Mouse (Mus musculus) liver, embryonic 16.5 days (tissue): ENCODE results near the gene Prdm1. TPM values are rescaled to one million over a fixed set of nuclear protein-coding genes. Genes with fewer than 3 reads are reported as not detected.

Experiments
- ATAC-seq: fragments of 200-750 bp; cut with Nextera tagmentation; 2 replicates; pipeline ENCODE4 v1.8.0; 2017; ENCODE audit warnings: low read depth, mild to moderate bottlenecking, moderate number of reproducible peaks, moderate library complexity
- H3K27ac ChIP-seq: fragments of 300-500 bp; sonication (generic); 2 replicates; pipeline ENCODE4 v1.5.1; 2014; ENCODE audit warnings: mild to moderate bottlenecking, low read length
- H3K27me3 ChIP-seq: fragments of 300-500 bp; sonication (generic); 2 replicates; pipeline ENCODE4 v1.6.1; 2014; ENCODE audit warnings: low read depth, low read length, mixed read lengths; ENCODE audit not compliant: control insufficient read depth, insufficient read depth
- H3K36me3 ChIP-seq: fragments of 300-500 bp; sonication (generic); 2 replicates; pipeline ENCODE4 v1.6.1; 2014; ENCODE audit warnings: mild to moderate bottlenecking; ENCODE audit not compliant: control insufficient read depth, insufficient read depth
- H3K4me1 ChIP-seq: fragments of 300-500 bp; sonication (generic); 2 replicates; pipeline ENCODE4 v1.6.1; 2014; ENCODE audit warnings: low read depth, low read length, mixed read lengths; ENCODE audit not compliant: control insufficient read depth
- H3K4me2 ChIP-seq: fragments of 300-500 bp; sonication (generic); 2 replicates; pipeline ENCODE4 v1.6.1; 2014; ENCODE audit warnings: low read depth, low read length, mixed read lengths
- H3K4me3 ChIP-seq: fragments of 300-500 bp; sonication (generic); 2 replicates; pipeline ENCODE4 v1.5.1; 2014; ENCODE audit warnings: low read depth, mild to moderate bottlenecking, low read length
- H3K9ac ChIP-seq: fragments of 300-500 bp; sonication (generic); 2 replicates; pipeline ENCODE4 v1.6.1; 2014; ENCODE audit warnings: low read depth, low read length
- H3K9me3 ChIP-seq: fragments of 300-500 bp; sonication (generic); replicated peaks from 2 replicates; pipeline ENCODE4 v1.6.1; 2016; ENCODE audit warnings: low read length; ENCODE audit not compliant: control insufficient read depth
- WGBS: fragments of 180-500 bp; shearing (Covaris S2); extraction: QIAGEN DNeasy Blood & Tissue Kit; methylation state at CpG from one replicate; pipeline ENCODE4 v1.1.7; 2014; ENCODE audit not compliant: insufficient replicate concordance; 5-methylcytosine and 5-hydroxymethylcytosine counted together
- polyA plus RNA-seq: library from polyadenylated mRNA; unstranded; fragments of >200 nt; fragmentation: Nextera tagmentation; extraction: Ambion mirVana; gene quantifications from 2 replicates; pipeline ENCODE4 v1.2.1, GENCODE M21; 2015

The Prdm1 gene
- polyA plus RNA-seq, 1 experiment from 2014 or later, result 0.54 TPM

GRCm38 (mm10) chr10:44427426-44427825, 100.9 kb downstream of the Prdm1 start:
- Histone ChIP-seq H3K9me3 (no peaks in the 10 kb centered on the region), H3K9ac (no peak overlapping the region), H3K27ac (no peak overlapping the region), H3K4me1 (no peaks in the 10 kb centered on the region), H3K4me2 (no peak overlapping the region), H3K36me3 (no peaks in the 10 kb centered on the region), H3K27me3 (no peaks in the 10 kb centered on the region), H3K4me3 (no peak overlapping the region)
- 81% methylated on average over 11 of the region's 11 CpGs for WGBS
- ATAC-seq, result no peak

- H3K4me2 ChIP-seq, result no peak overlapping the region
- ATAC-seq, result no peak
- no peaks in the 10 kb centered on the region for H3K27me3 ChIP-seq
- no peaks in the 10 kb centered on the region for H3K9me3 ChIP-seq
- H3K4me1 ChIP-seq, result no peaks in the 10 kb centered on the region
- no peak overlapping the region for H3K4me3 ChIP-seq
- no peak overlapping the region for H3K27ac ChIP-seq
- no peaks in the 10 kb centered on the region for H3K36me3 ChIP-seq
- 53% methylated on average over 6 of the region's 6 CpGs for WGBS
- no peak overlapping the region for H3K9ac ChIP-seq
Observed at GRCm38 (mm10) chr10:44425013-44425412, 103.3 kb downstream of the Prdm1 start.

- no peaks in the 10 kb centered on the region for H3K9me3 ChIP-seq
- no peak overlapping the region for H3K27ac ChIP-seq
- H3K4me2 ChIP-seq, result no peak overlapping the region
- 55% methylated on average over 1 of the region's 1 CpGs for WGBS
- no peaks in the 10 kb centered on the region for H3K4me1 ChIP-seq
- H3K4me3 ChIP-seq, result no peak overlapping the region
- H3K27me3 ChIP-seq, result no peaks in the 10 kb centered on the region
- H3K9ac ChIP-seq, result no peak overlapping the region
- ATAC-seq, result no peak
- H3K36me3 ChIP-seq, result no peaks in the 10 kb centered on the region
Observed at GRCm38 (mm10) chr10:44421896-44422295, 106.4 kb downstream of the Prdm1 start.

DNA sequence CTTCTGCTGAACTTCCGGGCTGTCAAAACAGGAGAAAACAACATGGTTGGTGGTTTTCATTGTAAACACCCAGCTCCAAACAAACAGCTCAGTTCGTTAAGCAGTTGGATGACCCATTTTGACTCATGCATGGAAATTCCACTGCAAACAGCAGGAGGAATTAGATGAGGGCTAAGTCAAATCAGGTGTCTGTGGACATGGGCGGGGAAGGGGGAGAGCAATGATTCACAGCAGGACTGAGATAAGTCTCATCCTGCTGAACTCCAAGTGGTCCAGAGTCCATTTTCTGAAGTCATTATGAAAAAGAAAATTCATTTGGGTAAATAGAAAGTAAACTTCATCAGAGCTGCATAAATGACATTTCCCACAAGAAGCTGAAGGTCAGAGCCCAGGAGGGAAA, 108.1 kb downstream of the Prdm1 start:
- Histone ChIP-seq H3K4me2 (no peak overlapping the region), H3K9ac (no peak overlapping the region), H3K36me3 (no peaks in the 10 kb centered on the region), H3K27me3 (no peaks in the 10 kb centered on the region), H3K27ac (no peak overlapping the region), H3K9me3 (no peaks in the 10 kb centered on the region), H3K4me1 (no peaks in the 10 kb centered on the region), H3K4me3 (no peak overlapping the region)
- no peak for ATAC-seq
- 60% methylated on average over 3 of the region's 3 CpGs for WGBS

- H3K27ac ChIP-seq, result no peak overlapping the region
- no peaks in the 10 kb centered on the region for H3K9me3 ChIP-seq
- H3K4me2 ChIP-seq, result no peak overlapping the region
- no peak for ATAC-seq
- no peaks in the 10 kb centered on the region for H3K4me1 ChIP-seq
- WGBS, result 25% methylated on average over 2 of the region's 2 CpGs
- no peak overlapping the region for H3K9ac ChIP-seq
- no peaks in the 10 kb centered on the region for H3K27me3 ChIP-seq
- H3K36me3 ChIP-seq, result no peaks in the 10 kb centered on the region
- no peak overlapping the region for H3K4me3 ChIP-seq
Observed at GRCm38 (mm10) chr10:44418901-44419300, 109.4 kb downstream of the Prdm1 start.

- Histone ChIP-seq H3K4me1 (no peaks in the 10 kb centered on the region), H3K4me3 (no peak overlapping the region), H3K27ac (no peak overlapping the region), H3K9ac (no peak overlapping the region), H3K9me3 (no peaks in the 10 kb centered on the region), H3K27me3 (no peaks in the 10 kb centered on the region), H3K4me2 (no peak overlapping the region), H3K36me3 (no peaks in the 10 kb centered on the region)
- ATAC-seq, result no peak
- WGBS, result 64% methylated on average over 3 of the region's 3 CpGs
Observed at GRCm38 (mm10) chr10:44415576-44415975, 112.7 kb downstream of the Prdm1 start.

GRCm38 (mm10) chr10:44409958-44410357, 118.3 kb downstream of the Prdm1 start:
- Histone ChIP-seq H3K27me3 (no peaks in the 10 kb centered on the region), H3K36me3 (no peaks in the 10 kb centered on the region), H3K4me2 (no peak overlapping the region), H3K27ac (no peak overlapping the region), H3K4me1 (no peaks in the 10 kb centered on the region), H3K4me3 (no peak overlapping the region), H3K9ac (no peak overlapping the region), H3K9me3 (no peaks in the 10 kb centered on the region)
- WGBS, result 45% methylated on average over 11 of the region's 11 CpGs
- ATAC-seq, result no peak

GRCm38 (mm10) chr10:44409054-44409453, 119.2 kb downstream of the Prdm1 start:
- Histone ChIP-seq H3K27me3 (no peaks in the 10 kb centered on the region), H3K4me1 (no peaks in the 10 kb centered on the region), H3K36me3 (no peaks in the 10 kb centered on the region), H3K27ac (no peak overlapping the region), H3K4me2 (no peak overlapping the region), H3K9me3 (no peaks in the 10 kb centered on the region), H3K4me3 (no peak overlapping the region), H3K9ac (no peak overlapping the region)
- 65% methylated on average over 10 of the region's 10 CpGs for WGBS
- ATAC-seq, result no peak

DNA sequence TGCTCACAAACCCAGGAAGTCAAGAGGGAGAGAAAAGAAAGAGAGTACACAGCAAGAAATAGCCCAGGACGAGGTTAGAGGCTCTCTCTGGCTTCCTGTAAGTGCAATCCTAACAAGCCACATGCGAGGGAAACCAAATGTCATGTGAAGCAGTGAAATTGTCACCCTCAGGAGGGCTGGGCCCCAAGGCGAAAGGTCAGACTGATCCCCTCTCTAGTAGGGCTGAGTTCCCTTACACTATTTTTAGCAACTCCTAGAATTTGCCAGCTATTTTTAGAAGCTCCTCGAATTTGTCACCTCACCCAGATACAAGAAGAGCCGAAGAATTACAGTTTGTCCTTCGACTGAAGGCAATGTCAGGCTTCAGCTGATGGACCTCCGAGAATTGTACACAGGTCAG, 124.9 kb downstream of the Prdm1 start:
- no peak for ATAC-seq
- no peak overlapping the region for H3K4me2 ChIP-seq
- H3K9me3 ChIP-seq, result no peaks in the 10 kb centered on the region
- no peaks in the 10 kb centered on the region for H3K4me1 ChIP-seq
- H3K27ac ChIP-seq, result no peak overlapping the region
- H3K27me3 ChIP-seq, result no peaks in the 10 kb centered on the region
- H3K4me3 ChIP-seq, result no peak overlapping the region
- 31% methylated on average over 7 of the region's 7 CpGs for WGBS
- H3K9ac ChIP-seq, result no peak overlapping the region
- H3K36me3 ChIP-seq, result no peaks in the 10 kb centered on the region

DNA sequence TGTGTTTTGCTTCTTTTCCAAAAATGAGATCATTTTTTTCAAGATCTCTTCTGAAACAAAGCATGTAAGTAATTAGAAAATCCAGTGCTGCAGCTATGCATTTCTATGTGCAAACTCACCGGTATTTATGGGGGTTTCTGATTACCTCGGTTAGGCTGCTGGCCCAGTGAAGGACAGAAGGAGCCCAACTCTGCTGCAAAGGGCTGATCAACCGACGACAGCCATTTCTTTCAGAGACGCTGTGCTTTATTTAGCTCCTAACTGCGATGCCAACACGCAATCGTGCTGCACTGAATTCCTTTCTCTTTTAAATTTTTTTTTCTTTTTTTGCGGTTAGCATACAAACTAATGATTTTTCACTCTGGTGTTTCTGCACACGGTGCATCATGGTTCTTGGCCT, 126.7 kb downstream of the Prdm1 start:
- no peak for ATAC-seq
- Histone ChIP-seq H3K27ac (no peak overlapping the region), H3K27me3 (no peaks in the 10 kb centered on the region), H3K4me2 (no peak overlapping the region), H3K36me3 (no peaks in the 10 kb centered on the region), H3K4me3 (no peak overlapping the region), H3K9me3 (no peaks in the 10 kb centered on the region), H3K9ac (no peak overlapping the region), H3K4me1 (no peaks in the 10 kb centered on the region)
- 73% methylated on average over 10 of the region's 10 CpGs for WGBS
